Mouse (Mus musculus) embryonic fibroblast, embryonic 13.5 days (primary cell): ENCODE results near the gene Rae1. TPM values are rescaled to one million over a fixed set of nuclear protein-coding genes. Genes with fewer than 3 reads are reported as not detected.

ENCODE experiments used
- H3K27ac ChIP-seq: 2 replicates; pipeline ENCODE4 v1.5.1; 2012; ENCODE audit warnings: low read length, control low read depth, inconsistent platforms; ENCODE audit not compliant: insufficient read depth
- H3K4me1 ChIP-seq: 2 replicates; pipeline ENCODE4 v1.6.1; 2011; ENCODE audit warnings: low read length; ENCODE audit not compliant: control insufficient read depth, insufficient read depth
- H3K4me3 ChIP-seq: 2 replicates; pipeline ENCODE4 v1.5.1; 2011; ENCODE audit warnings: mild to moderate bottlenecking, control low read depth, low read length; ENCODE audit not compliant: insufficient read depth
- CTCF ChIP-seq: IDR thresholded peaks from 2 replicates; pipeline ENCODE4 v1.5.1; 2011; ENCODE audit warnings: mild to moderate bottlenecking, control low read depth, low read length, moderate library complexity, borderline replicate concordance; ENCODE audit not compliant: insufficient read depth
- POLR2A ChIP-seq: IDR thresholded peaks from 2 replicates; pipeline ENCODE4 v1.6.1; 2011; ENCODE audit warnings: low read depth, mild to moderate bottlenecking, control low read depth, low read length, moderate library complexity
- polyA plus RNA-seq: library from polyadenylated mRNA; stranded (reverse); fragments of >200 nt; gene quantifications from 2 replicates; pipeline ENCODE4 v1.2.4, GENCODE M21; 2011; ENCODE audit warnings: low read depth; ENCODE audit not compliant: missing spikeins, insufficient read length

Rae1 gene
- polyA plus RNA-seq, 1 experiment: 54.8 TPM

DNA sequence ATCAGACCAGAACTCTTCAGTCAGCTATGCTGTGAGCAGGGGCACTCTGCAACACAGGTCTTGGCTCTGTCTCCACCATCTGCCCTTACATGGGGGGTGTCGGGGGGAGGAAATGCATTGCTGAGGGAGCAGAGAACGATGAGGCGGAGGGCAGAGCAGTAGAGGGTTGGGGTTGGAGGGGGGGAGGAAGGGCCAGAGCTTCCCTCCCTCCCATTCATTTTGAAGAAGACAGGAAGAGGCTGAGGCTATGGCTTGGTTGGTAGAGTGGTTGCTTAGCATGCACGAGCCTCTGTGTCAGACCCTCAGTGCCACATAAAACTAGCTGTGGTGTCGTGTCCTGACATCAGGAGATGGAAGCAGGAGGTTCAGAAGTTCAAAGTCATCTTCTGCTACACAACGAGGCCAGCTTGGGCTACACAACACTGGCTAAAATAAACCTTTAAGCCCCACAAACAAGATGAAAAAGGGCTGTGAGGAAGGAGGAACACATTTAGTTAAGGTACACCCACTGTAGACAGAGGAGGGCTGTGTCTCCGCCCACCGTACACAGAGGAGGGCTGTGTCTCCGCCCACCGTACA is 56.5 kb downstream of the Rae1 start:
- TF ChIP-seq POLR2A (no peak), CTCF (no peak)
- H3K27ac ChIP-seq: no peak overlapping the region
- no peaks in the 10 kb centered on the region for H3K4me1 ChIP-seq
- no peak overlapping the region for H3K4me3 ChIP-seq

DNA sequence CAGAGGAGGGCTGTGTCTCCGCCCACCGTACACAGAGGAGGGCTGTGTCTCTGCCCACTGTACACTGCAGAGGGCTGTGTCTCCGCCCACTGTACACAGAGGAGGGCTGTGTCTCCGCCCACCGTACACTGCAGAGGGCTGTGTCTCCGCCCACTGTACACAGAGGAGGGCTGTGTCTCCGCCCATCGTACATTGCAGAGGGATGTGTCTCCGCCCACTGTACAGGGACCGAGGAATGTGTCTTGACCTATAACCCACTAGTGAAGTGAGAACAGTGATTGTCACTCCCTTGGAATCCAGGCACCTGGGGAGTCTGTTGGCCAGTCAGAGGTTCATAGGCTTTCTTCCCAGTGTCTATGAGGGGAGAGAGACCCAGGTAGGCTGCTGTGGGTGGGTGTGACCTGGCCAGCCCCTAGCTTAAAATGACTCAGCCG is 57.0 kb downstream of the Rae1 start:
- Histone ChIP-seq H3K4me1 (no peaks in the 10 kb centered on the region), H3K27ac (no peak overlapping the region), H3K4me3 (no peak overlapping the region)
- TF ChIP-seq POLR2A: no peak
- TF ChIP-seq CTCF: no peak

DNA sequence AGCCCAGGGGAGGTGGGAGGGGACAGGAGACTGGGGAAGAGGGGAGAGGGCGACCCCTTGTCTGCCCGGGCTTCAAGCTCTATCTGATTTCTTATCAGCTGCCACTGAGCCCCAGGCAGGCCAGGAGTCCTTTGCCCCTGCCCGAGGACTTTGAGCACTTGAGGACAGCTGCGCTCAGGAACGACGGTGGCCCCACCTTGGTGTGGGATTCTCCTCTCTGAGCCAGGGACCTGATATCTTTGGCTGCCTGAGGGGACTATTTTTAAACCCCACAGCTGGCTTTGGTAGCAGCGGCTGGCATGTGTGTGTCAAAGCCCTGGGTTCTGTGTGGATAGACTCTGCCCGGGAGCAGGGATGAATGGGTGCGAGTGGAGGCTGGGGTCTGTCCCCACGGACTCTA is 57.7 kb downstream of the Rae1 start:
- TF ChIP-seq POLR2A (no peak), CTCF (no peak)
- no peak overlapping the region for H3K4me3 ChIP-seq
- H3K27ac ChIP-seq: no peak overlapping the region
- H3K4me1 ChIP-seq: no peaks in the 10 kb centered on the region

DNA sequence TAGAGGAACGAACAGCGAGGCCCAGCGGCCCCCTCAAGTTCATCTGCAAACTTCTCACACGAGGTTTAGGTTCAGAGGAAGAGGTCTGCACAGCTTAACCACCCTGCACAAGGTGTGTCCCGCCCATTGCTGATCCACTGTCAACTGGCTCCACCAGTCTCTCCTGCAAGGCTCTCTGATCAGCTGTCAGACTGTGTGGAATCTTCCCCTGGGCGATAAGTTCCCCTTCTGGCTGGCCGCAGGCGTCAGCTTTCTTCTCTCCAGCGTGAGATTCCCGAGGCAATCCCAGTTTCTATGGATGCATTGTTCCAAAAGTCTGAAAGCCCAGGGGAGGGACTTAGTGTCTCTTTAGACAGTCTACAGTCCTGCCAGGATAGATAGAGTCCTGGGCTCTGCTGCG is 58.3 kb downstream of the Rae1 start:
- TF ChIP-seq CTCF (no peak), POLR2A (no peak)
- Histone ChIP-seq H3K4me3 (no peak overlapping the region), H3K4me1 (no peaks in the 10 kb centered on the region), H3K27ac (no peak overlapping the region)

DNA sequence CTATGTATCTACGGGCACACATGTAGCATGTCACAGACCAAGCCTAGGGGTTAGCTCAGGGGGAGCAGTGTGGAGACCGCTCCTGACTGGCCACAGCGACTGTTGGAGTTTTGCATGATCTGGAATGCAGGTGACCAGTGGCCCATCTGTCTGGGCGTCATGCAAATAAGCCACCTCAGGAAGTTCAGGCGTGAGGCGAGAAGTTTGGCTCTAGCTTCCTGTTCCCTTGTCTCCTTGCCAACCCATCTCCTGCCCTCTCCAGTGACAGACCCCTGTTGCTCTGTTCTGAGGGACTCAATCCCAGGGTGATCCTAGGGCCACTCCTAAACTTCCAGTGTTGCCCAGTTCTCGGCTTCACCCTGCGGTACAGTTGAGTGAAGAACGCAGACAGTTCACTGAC is 60.5 kb downstream of the Rae1 start:
- Histone ChIP-seq H3K4me3 (no peak overlapping the region), H3K27ac (no peak overlapping the region)
- TF ChIP-seq POLR2A: no peak
- TF ChIP-seq CTCF: no peak

DNA sequence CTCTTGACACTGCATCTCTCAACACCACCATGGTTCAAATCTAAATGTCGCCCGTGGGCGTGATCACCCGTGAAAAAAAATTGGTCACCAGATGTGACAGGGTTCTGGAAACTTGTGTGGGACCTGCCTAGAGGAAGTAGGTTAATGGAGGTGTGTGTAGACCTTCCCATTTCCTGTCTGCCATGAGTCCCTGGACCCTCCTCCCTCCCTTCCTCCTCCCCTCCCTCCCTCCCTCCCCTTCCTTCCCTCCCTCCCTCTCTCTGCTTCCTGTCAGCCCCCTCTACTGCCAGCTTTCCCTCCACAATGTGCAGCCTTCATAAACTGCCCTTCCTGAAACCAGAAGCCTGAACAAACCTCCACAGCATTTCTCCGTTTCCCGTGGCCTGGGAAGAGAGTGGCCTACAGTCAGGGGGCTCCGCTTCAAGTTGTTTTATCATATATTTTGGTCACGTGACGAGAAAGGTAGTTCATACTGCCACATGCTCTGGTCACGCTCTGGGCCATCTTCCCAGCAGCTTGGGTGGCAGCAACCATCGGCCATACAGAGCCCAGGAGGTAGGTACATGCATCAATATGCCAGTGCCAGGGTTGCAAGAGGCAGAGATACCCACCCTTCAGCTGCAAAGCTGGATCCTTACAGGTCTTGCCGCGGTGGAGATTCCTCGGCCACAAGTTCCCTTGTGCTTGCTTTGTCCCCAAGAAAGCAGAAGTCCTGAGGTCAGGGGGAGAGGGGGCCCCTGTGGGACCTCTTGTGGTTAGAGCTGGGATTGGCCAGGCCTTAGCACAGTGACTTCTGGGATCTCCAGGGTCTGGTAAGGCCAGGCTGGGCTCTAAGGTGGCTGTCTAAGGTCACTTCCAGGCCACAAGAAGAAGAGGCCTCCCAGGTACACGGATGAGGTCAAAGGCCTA is 61.8 kb downstream of the Rae1 start:
- TF ChIP-seq POLR2A (no peak), CTCF (no peak)
- no peak overlapping the region for H3K4me3 ChIP-seq
- no peaks in the 10 kb centered on the region for H3K4me1 ChIP-seq
- no peak overlapping the region for H3K27ac ChIP-seq

More for the DNA sequence above, 60.5 kb downstream of the Rae1 start:
- H3K4me1 ChIP-seq: no peaks in the 10 kb centered on the region

DNA sequence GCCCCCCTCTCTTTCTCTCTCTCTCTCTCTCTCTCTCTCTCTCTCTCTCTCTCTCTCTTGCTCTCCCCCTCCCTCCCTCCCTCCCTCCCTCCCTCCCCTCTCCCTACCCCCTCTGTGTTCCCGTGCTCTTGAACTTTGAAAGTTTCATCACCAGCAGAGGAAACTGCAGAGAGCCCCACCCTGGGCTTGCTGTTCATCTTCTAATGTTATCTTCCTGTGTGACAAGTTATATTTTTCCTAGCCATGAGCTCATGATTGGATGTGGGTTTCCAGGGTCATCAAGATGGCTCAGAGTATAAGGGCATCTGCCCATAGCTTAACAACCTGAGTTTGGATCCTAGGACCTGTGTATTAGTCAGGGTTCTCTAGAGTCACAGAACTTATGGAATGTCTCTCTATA is 63.3 kb downstream of the Rae1 start:
- Histone ChIP-seq H3K4me3 (no peak overlapping the region), H3K27ac (no peak overlapping the region), H3K4me1 (no peaks in the 10 kb centered on the region)
- no peak for TF ChIP-seq CTCF

DNA sequence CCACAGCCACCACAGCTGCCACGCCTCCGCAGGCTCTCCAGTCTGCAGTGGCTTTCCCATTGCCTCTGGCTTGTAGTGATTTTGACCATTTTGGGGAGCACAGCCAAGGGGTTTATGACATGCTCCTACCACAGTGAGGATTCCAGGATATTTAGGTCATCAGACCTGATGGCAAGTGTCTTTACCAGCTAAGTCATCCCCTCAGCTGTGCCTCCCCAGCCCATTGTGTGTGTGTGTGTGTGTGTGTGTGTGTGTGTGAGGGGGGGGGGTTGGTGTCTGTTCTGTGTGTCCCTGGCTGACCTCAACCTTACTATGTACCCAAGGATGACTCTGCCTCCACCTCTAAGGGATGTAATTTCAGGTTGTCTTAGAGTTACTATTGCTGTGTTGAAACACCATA is 64.9 kb downstream of the Rae1 start:
- Histone ChIP-seq H3K4me1 (no peaks in the 10 kb centered on the region), H3K4me3 (no peak overlapping the region), H3K27ac (no peak overlapping the region)
- no peak for TF ChIP-seq CTCF
- TF ChIP-seq POLR2A: no peak

Other genes with a start within 250 kb of the Rae1 start
- gene Bmp7, start 59.8 kb upstream of the Rae1 start, polyA plus RNA-seq: not detected in 2 replicates
- not detected in 2 replicates for gene Spo11, start 22.4 kb upstream of the Rae1 start, polyA plus RNA-seq
- 7.2 and 10.9 TPM in 2 replicates for gene Rbm38, start 20.4 kb downstream of the Rae1 start, polyA plus RNA-seq
- not detected in 2 replicates for gene Ctcfl, start 119.4 kb downstream of the Rae1 start, polyA plus RNA-seq
- gene Pck1, start 152.9 kb downstream of the Rae1 start, polyA plus RNA-seq: not detected in 2 replicates
- 2.6 and 5.6 TPM in 2 replicates for gene Zbp1, start 218.8 kb downstream of the Rae1 start, polyA plus RNA-seq